Mouse (Mus musculus): Measurements from ENCODE around the gene Foxj2. TPM values are rescaled to one million over a fixed set of nuclear protein-coding genes. Genes with fewer than 3 reads are reported as not detected.

Foxj2 gene
- total RNA-seq, 2 experiments from 2014 or later: 1.3 to 4.4 TPM

- no peak for ATAC-seq (replicated peaks; ENCODE audit: low FRiP score, poor library complexity, severe bottlenecking)
Measured at GRCm38 (mm10) chr6:122862871-122863270, 43.2 kb downstream of the Foxj2 start.

GRCm38 (mm10) chr6:122867914-122868313 is 48.2 kb downstream of the Foxj2 start:
- ATAC-seq (replicated peaks; ENCODE audit: low FRiP score, poor library complexity, severe bottlenecking): no peak

- no peak for ATAC-seq (replicated peaks; ENCODE audit: low FRiP score, poor library complexity, severe bottlenecking)
Measured at GRCm38 (mm10) chr6:122869846-122870245, 50.1 kb downstream of the Foxj2 start.

- no peak for ATAC-seq (replicated peaks; ENCODE audit: low FRiP score, poor library complexity, severe bottlenecking)
Measured at GRCm38 (mm10) chr6:122872800-122873199, 53.1 kb downstream of the Foxj2 start.

GRCm38 (mm10) chr6:122873871-122874719 is 54.4 kb downstream of the Foxj2 start, which contains the start of gene Necap1:
TSS of gene Necap1 (plus strand) at chr6:122874474.
- ATAC-seq (replicated peaks; ENCODE audit: low FRiP score, poor library complexity, severe bottlenecking): peak; percentile 96

GRCm38 (mm10) chr6:122874720-122875389 is 55.1 kb downstream of the Foxj2 start:
- peak; percentile 59 for ATAC-seq (replicated peaks; ENCODE audit: low FRiP score, poor library complexity, severe bottlenecking)

GRCm38 (mm10) chr6:122879141-122879735 is 59.5 kb downstream of the Foxj2 start:
- ATAC-seq (replicated peaks; ENCODE audit: low FRiP score, poor library complexity, severe bottlenecking): no peak

GRCm38 (mm10) chr6:122879781-122880505 is 60.2 kb downstream of the Foxj2 start:
- no peak for ATAC-seq (replicated peaks; ENCODE audit: low FRiP score, poor library complexity, severe bottlenecking)

GRCm38 (mm10) chr6:122881287-122881686 is 61.6 kb downstream of the Foxj2 start:
- ATAC-seq (replicated peaks; ENCODE audit: low FRiP score, poor library complexity, severe bottlenecking): no peak

GRCm38 (mm10) chr6:122883603-122884002 is 63.9 kb downstream of the Foxj2 start:
- ATAC-seq (replicated peaks; ENCODE audit: low FRiP score, poor library complexity, severe bottlenecking): no peak

- ATAC-seq (replicated peaks; ENCODE audit: low FRiP score, poor library complexity, severe bottlenecking): no peak
Measured at GRCm38 (mm10) chr6:122889599-122889998, 69.9 kb downstream of the Foxj2 start.

GRCm38 (mm10) chr6:122892442-122893049 is 72.8 kb downstream of the Foxj2 start:
- peak; percentile 64 for ATAC-seq (replicated peaks; ENCODE audit: low FRiP score, poor library complexity, severe bottlenecking)

Other genes with a start within 250 kb of the Foxj2 start
- 11.5 and 16.5 TPM in 2 replicates for gene Apobec1, start 217.5 kb upstream of the Foxj2 start, total RNA-seq (2015; ENCODE audit: low replicate concordance)
- 12.0 and 23.2 TPM in 2 replicates for gene Apobec1, start 217.5 kb upstream of the Foxj2 start, total RNA-seq (2017; ENCODE audit: low replicate concordance)
- gene Gdf3, start 209.8 kb upstream of the Foxj2 start, total RNA-seq (2015; ENCODE audit: low replicate concordance): 3.6 TPM in 1 of 2 replicates, not detected in the other
- gene Gdf3, start 209.8 kb upstream of the Foxj2 start, total RNA-seq (2017; ENCODE audit: low replicate concordance): 0.51 and 0.98 TPM in 2 replicates
- gene Dppa3, start 193.5 kb upstream of the Foxj2 start, total RNA-seq (2015; ENCODE audit: low replicate concordance): not detected in 2 replicates
- not detected in 2 replicates for gene Dppa3, start 193.5 kb upstream of the Foxj2 start, total RNA-seq (2017; ENCODE audit: low replicate concordance)
- gene Nanog, start 112.4 kb upstream of the Foxj2 start, total RNA-seq (2015; ENCODE audit: low replicate concordance): not detected in 2 replicates
- not detected in 2 replicates for gene Nanog, start 112.4 kb upstream of the Foxj2 start, total RNA-seq (2017; ENCODE audit: low replicate concordance)
- 7.5 and 15.7 TPM in 2 replicates for gene Slc2a3, start 18.3 kb upstream of the Foxj2 start, total RNA-seq (2015; ENCODE audit: low replicate concordance)
- 19.1 and 19.4 TPM in 2 replicates for gene Slc2a3, start 18.3 kb upstream of the Foxj2 start, total RNA-seq (2017; ENCODE audit: low replicate concordance)
- gene C3ar1, start 36.2 kb downstream of the Foxj2 start, total RNA-seq (2015; ENCODE audit: low replicate concordance): 0.21 TPM in 1 of 2 replicates, not detected in the other
- 0.42 and 0.43 TPM in 2 replicates for gene C3ar1, start 36.2 kb downstream of the Foxj2 start, total RNA-seq (2017; ENCODE audit: low replicate concordance)
- gene Necap1, start 54.6 kb downstream of the Foxj2 start, total RNA-seq (2015; ENCODE audit: low replicate concordance): 6.9 and 15.0 TPM in 2 replicates
- 6.3 and 16.8 TPM in 2 replicates for gene Necap1, start 54.6 kb downstream of the Foxj2 start, total RNA-seq (2017; ENCODE audit: low replicate concordance)
- gene Clec4a1, start 101.9 kb downstream of the Foxj2 start, total RNA-seq (2015; ENCODE audit: low replicate concordance): 35.1 and 68.6 TPM in 2 replicates
- gene Clec4a1, start 101.9 kb downstream of the Foxj2 start, total RNA-seq (2017; ENCODE audit: low replicate concordance): 7.2 and 10.0 TPM in 2 replicates
- 25.0 and 26.8 TPM in 2 replicates for gene Clec4a3, start 132.6 kb downstream of the Foxj2 start, total RNA-seq (2015; ENCODE audit: low replicate concordance)
- gene Clec4a3, start 132.6 kb downstream of the Foxj2 start, total RNA-seq (2017; ENCODE audit: low replicate concordance): 15.6 and 18.1 TPM in 2 replicates
- not detected in 2 replicates for gene Clec4a4, start 170.5 kb downstream of the Foxj2 start, total RNA-seq (2015; ENCODE audit: low replicate concordance)
- gene Clec4a4, start 170.5 kb downstream of the Foxj2 start, total RNA-seq (2017; ENCODE audit: low replicate concordance): not detected in 2 replicates
- gene Clec4b1, start 230.0 kb downstream of the Foxj2 start, total RNA-seq (2015; ENCODE audit: low replicate concordance): 4.8 TPM in 1 of 2 replicates, not detected in the other
- 3.5 and 11.5 TPM in 2 replicates for gene Clec4b1, start 230.0 kb downstream of the Foxj2 start, total RNA-seq (2017; ENCODE audit: low replicate concordance)